In the genomic region with DNA sequence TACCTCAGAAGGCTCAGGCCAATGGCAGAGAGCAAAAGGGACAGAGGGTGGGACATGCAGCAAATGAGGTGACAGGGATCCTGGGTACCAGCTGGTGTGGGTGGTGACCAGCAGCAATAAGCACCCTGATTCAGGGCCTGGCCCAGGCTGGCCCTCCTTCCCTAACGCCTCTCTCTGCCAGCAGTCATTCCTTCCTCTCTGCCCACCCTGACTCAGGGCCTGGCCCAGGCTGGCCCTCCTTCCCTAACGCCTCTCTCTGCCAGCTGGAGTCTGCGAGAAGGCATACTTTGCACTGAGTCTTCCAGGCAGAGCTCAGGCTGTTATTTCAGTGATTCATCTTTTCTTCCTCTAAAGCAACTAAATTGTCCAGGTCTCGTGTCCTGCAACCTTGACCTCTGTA, we compare ENCODE assay signal across 9 mouse cellular contexts. TPM values are rescaled to one million over a fixed set of nuclear protein-coding genes. Genes with fewer than 3 reads are reported as not detected.
DNase-seq lines count a peak whose midpoint lies in the region; ATAC-seq and TF ChIP-seq lines count a peak whose summit lies in the region.
"Had no signal": no experiment of that assay in that cellular context is flagged by ENCODE, and none has a peak within 500 bp of the region (broad histone marks: within the 10 kb centered on the region; RNA-seq: fewer than 3 reads in every experiment).

No protein-coding gene starts in this region.

- WGBS in embryonic facial prominence, embryonic 10.5 days, result 56% methylated on average over 4 of the region's 4 CpGs
- 55% methylated on average over 4 of the region's 4 CpGs for WGBS in heart, postnatal 0 days

- no peak overlapping the region for H3K4me3 ChIP-seq in embryonic facial prominence, embryonic 10.5 days
- no peak overlapping the region for H3K4me3 ChIP-seq in heart, postnatal 0 days (ENCODE audit: low read depth, low read length)

- no peaks in the 10 kb centered on the region for H3K9me3 ChIP-seq in embryonic facial prominence, embryonic 10.5 days
- H3K9me3 ChIP-seq in heart, postnatal 0 days (replicated peaks; ENCODE audit: control insufficient read depth, low read length), result no peaks in the 10 kb centered on the region

- ATAC-seq in heart, postnatal 0 days (ENCODE audit: insufficient read depth, low read depth), result no peak; the same call in 1 of the 2 replicates
- ATAC-seq in megakaryocyte, adult 5-6 weeks (ENCODE audit: poor library complexity, severe bottlenecking), result no peak

- no peak overlapping the region for H3K4me2 ChIP-seq in heart, postnatal 0 days (ENCODE audit: low read depth, low read length)

- no peaks in the 10 kb centered on the region for H3K27me3 ChIP-seq in embryonic facial prominence, embryonic 10.5 days (replicated peaks; ENCODE audit: low read depth, poor library complexity, severe bottlenecking)
- no peaks in the 10 kb centered on the region for H3K27me3 ChIP-seq in heart, postnatal 0 days (ENCODE audit: control insufficient read depth, insufficient read depth, low read length)

- no peaks in the 10 kb centered on the region for H3K36me3 ChIP-seq in embryonic facial prominence, embryonic 10.5 days (replicated peaks)
- H3K36me3 ChIP-seq in heart, postnatal 0 days (replicated peaks; ENCODE audit: control insufficient read depth, insufficient read depth, low read length), result no peaks in the 10 kb centered on the region

- DNase-seq in adrenal gland, adult (ENCODE audit: inconsistent age in 2 of 2, low spot score in 1 of 2), result peak; percentile 73 to 76
- no peak for DNase-seq in adrenal gland, postnatal 4 days (ENCODE audit: low spot score in 2 of 2)
- DNase-seq in MN1 (ENCODE audit: low spot score), result peak; percentile 28
- no peak for DNase-seq in embryonic facial prominence, embryonic 10.5 days (ENCODE audit: low spot score)
- no peak for DNase-seq in heart, postnatal 0 days (ENCODE audit: low spot score)
- DNase-seq in lung, postnatal 4 days, result peak; percentile 68 to 92
- DNase-seq in adipocyte (ENCODE audit: low spot score), result no peak

- no peak for TF ChIP-seq CTCF in heart, postnatal 0 days (IDR thresholded peaks at IDR 0.05; ENCODE audit: low read depth)

- no peak overlapping the region for H3K9ac ChIP-seq in heart, postnatal 0 days (replicated peaks; ENCODE audit: low read depth, low read length)

- TF ChIP-seq EP300 in heart, postnatal 0 days (IDR thresholded peaks at IDR 0.05; ENCODE audit: low read depth), result no peak

- H3K4me1 ChIP-seq in embryonic facial prominence, embryonic 10.5 days, result peaks cover 31% of the 10 kb centered on the region
- peaks cover 23% of the 10 kb centered on the region for H3K4me1 ChIP-seq in heart, postnatal 0 days (ENCODE audit: control insufficient read depth, insufficient read depth)

- H3K27ac ChIP-seq in embryonic facial prominence, embryonic 10.5 days (replicated peaks), result peak overlapping the region; percentile 30; the same call in 1 of the 2 replicates
- H3K27ac ChIP-seq in heart, postnatal 0 days (ENCODE audit: low read depth), result peak overlapping the region; percentile 63

RNA-seq across cellular contexts. Expression of a gene that starts 31.5 kb away (rescaled TPM):
- 1 to 10 TPM; 4.5 to 5.6 TPM for total RNA-seq in adrenal gland, postnatal 4 days (2021)
- 7.3 and 8.4 TPM in 2 replicates for polyA plus RNA-seq in embryonic facial prominence, embryonic 10.5 days (2016; fragmentation: Nextera tagmentation; extraction: Ambion mirVana)
- 6.8 TPM in 2 replicates for total RNA-seq in heart, postnatal 0 days (2014; rRNA removed; ENCODE audit: low replicate concordance)
- polyA plus RNA-seq in heart, postnatal 0 days (2015; fragmentation: Nextera tagmentation; extraction: Ambion mirVana), result 1.6 TPM in 2 replicates
- 0.09 and 0.30 TPM in 2 replicates for total RNA-seq in megakaryocyte, adult 5-6 weeks (2015)
- 0.04 TPM in 2 replicates for total RNA-seq in megakaryocyte, adult 5-6 weeks (2017)

RNA-seq across cellular contexts. Expression of a gene that starts 52.4 kb away (rescaled TPM):
- total RNA-seq in adrenal gland, postnatal 4 days (2021), result 1 to 10 TPM; 1.3 to 1.8 TPM
- 6.3 and 17.0 TPM in 2 replicates for polyA plus RNA-seq in embryonic facial prominence, embryonic 10.5 days (2016; fragmentation: Nextera tagmentation; extraction: Ambion mirVana)
- not detected in 2 replicates for total RNA-seq in heart, postnatal 0 days (2014; rRNA removed; ENCODE audit: low replicate concordance)
- polyA plus RNA-seq in heart, postnatal 0 days (2015; fragmentation: Nextera tagmentation; extraction: Ambion mirVana), result 1.2 and 1.8 TPM in 2 replicates
- total RNA-seq in megakaryocyte, adult 5-6 weeks (2015), result 0.38 and 0.57 TPM in 2 replicates
- total RNA-seq in megakaryocyte, adult 5-6 weeks (2017), result not detected in 2 replicates
- total RNA-seq: hematopoietic stem cell, adult 5-6 weeks had no signal

Comparison
In these comparisons a context has a peak if more than half of its experiments do, and no peak if none do; other contexts are left out.
1. DNase-seq: peak in adrenal gland, adult (2 of 2), MN1 (single experiment) and lung, postnatal 4 days (2 of 2); none in adrenal gland, postnatal 4 days (0 of 2), embryonic facial prominence, embryonic 10.5 days (single experiment), heart, postnatal 0 days (single experiment) and adipocyte (single experiment).